Mouse (Mus musculus) lung, adult 18-20 months (tissue): Measurements from ENCODE around the gene Gdf9.

Source experiments
- DNase-seq, 2 experiments: peaks; one replicate each; pipeline ENCODE4 v3.0.0; 2022; ENCODE audit warnings: mixed read lengths in 2 of 2

Gene Gdf9

GRCm38 (mm10) chr11:53479171-53479782, 48.5 kb downstream of the Gdf9 start:
- no peak for DNase-seq

- DNase-seq: peak; percentile 54 to 69
Observed at GRCm38 (mm10) chr11:53479783-53480301, 49.0 kb downstream of the Gdf9 start, which contains the start of the genes Gm9945 and Sowaha. Gene Gm9945 (plus strand): TSS chr11:53480166. Gene Sowaha (minus strand): TSS chr11:53480274.

- no peak for DNase-seq
Observed at GRCm38 (mm10) chr11:53481088-53481730, 50.4 kb downstream of the Gdf9 start.

GRCm38 (mm10) chr11:53483159-53483891, 52.5 kb downstream of the Gdf9 start:
- peak in 1 of 2 experiments; percentile 33 for DNase-seq

DNA sequence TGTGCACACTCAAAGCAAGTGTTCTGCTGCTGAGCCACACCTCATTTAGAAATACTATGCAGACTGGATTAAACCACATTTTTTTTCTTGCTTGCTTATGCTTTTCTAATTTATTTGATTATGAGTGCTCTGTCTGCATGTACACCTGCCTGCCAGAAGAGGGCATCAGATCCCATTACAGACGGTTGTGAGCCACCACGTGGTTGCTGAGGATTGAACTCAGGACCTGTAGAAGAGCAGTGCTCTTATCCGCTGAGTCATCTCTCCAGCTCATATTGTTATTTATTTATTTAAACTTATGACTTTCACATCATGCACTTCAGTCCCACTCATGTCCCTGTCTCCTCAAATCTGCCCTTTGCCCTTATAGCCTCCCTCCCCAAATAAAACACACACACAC, 54.9 kb downstream of the Gdf9 start:
- DNase-seq: no peak

DNA sequence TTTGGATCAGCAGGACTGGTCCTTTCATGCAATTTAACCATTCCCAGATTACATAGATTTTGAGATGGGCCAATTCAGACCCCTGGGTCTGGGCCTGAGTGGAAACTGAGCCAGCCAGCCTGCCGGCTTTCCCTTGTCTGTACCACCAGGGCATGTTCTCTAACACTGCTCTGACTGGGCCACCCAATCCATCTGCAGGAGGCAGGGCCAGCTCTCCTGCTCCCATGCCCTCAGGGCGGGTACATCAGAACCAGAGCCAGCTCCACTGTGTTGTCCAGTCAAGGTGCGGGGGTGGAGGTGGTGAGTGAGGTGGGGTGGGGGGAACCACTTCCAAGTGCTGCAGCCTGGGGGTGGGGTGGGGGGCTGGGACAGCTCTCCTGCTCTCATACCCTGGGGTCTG, 55.5 kb downstream of the Gdf9 start:
- no peak for DNase-seq

DNA sequence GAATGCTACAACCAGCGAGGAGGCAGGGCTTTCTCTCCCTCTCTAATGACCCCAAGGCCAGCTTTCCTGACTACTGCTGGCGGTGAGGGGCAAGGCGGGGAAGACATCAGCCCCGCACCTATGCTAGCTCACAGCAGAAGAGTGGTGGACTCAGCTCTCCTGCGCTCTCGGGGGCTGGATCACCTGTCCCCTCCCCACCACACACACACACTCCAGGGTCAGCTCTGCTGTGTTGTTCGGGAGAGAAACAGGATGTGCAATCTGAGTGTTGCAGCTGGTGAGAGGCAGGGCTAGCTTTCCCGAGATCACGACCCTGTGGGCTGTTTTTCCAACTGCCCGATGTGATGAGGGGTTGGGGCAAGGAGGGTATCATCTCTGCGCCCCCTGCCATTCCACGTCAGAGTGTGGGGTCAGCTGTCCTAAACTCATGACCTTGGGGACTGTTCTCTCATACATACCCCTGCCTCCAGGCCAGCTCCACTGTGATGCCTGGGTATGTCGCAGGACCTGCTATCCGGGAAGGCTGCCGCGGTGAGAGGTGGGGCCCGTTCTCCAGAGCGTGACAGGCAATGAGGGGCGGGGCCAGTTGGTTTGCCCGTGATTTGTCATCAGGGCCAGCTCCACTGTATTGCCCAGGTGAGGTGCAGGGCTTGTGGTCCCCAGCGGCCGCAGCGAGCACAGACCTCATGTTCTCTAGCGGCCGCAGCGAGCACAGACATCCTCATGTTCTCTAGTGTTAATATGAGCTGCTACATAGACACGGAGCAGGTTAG, 56.2 kb downstream of the Gdf9 start:
- peak; percentile 50 to 64 for DNase-seq
